Mouse (Mus musculus) midbrain, embryonic 16.5 days (tissue): ENCODE results near the gene Stk24. TPM values are rescaled to one million over a fixed set of nuclear protein-coding genes. Genes with fewer than 3 reads are reported as not detected.

ENCODE experiments used
- ATAC-seq: fragments of 200-750 bp; cut with Nextera tagmentation; 2 replicates; pipeline ENCODE4 v1.8.0; 2017; ENCODE audit warnings: moderate TSS enrichment
- H3K27ac ChIP-seq: fragments of 300-500 bp; sonication (generic); 2 replicates; pipeline ENCODE4 v1.5.1; 2014; ENCODE audit warnings: mild to moderate bottlenecking, low read length, mixed read lengths
- H3K27me3 ChIP-seq: fragments of 300-500 bp; sonication (generic); 2 replicates; pipeline ENCODE4 v1.6.1; 2014; ENCODE audit warnings: low read depth, low read length, mixed read lengths; ENCODE audit not compliant: control insufficient read depth, insufficient read depth
- H3K36me3 ChIP-seq: fragments of 300-500 bp; sonication (generic); 2 replicates; pipeline ENCODE4 v1.6.1; 2014; ENCODE audit warnings: mild to moderate bottlenecking, low read length, moderate library complexity, mixed read lengths; ENCODE audit not compliant: control insufficient read depth, insufficient read depth
- H3K4me1 ChIP-seq: fragments of 300-500 bp; sonication (generic); 2 replicates; pipeline ENCODE4 v1.6.1; 2014; ENCODE audit warnings: mild to moderate bottlenecking, low read length, mixed read lengths; ENCODE audit not compliant: control insufficient read depth, insufficient read depth
- H3K4me2 ChIP-seq: fragments of 300-500 bp; sonication (generic); 2 replicates; pipeline ENCODE4 v1.6.1; 2014; ENCODE audit warnings: mild to moderate bottlenecking, low read length, mixed read lengths
- H3K4me3 ChIP-seq: fragments of 300-500 bp; sonication (generic); 2 replicates; pipeline ENCODE4 v1.5.1; 2014; ENCODE audit warnings: low read depth, mild to moderate bottlenecking, low read length, moderate library complexity, mixed read lengths
- H3K9ac ChIP-seq: fragments of 300-500 bp; sonication (generic); 2 replicates; pipeline ENCODE4 v1.6.1; 2014; ENCODE audit warnings: low read depth, low read length, mixed read lengths
- H3K9me3 ChIP-seq: fragments of 300-500 bp; sonication (generic); replicated peaks from 2 replicates; pipeline ENCODE4 v1.6.1; 2014; ENCODE audit warnings: mild to moderate bottlenecking, low read length, mixed read lengths; ENCODE audit not compliant: control insufficient read depth, poor library complexity, severe bottlenecking
- WGBS: fragments of 180-500 bp; shearing (Covaris S2); extraction: QIAGEN DNeasy Blood & Tissue Kit; methylation state at CpG from one replicate; pipeline ENCODE4 v1.1.7; 2014; 5-methylcytosine and 5-hydroxymethylcytosine counted together
- polyA plus RNA-seq: library from polyadenylated mRNA; unstranded; fragments of >200 nt; fragmentation: Nextera tagmentation; extraction: Ambion mirVana; gene quantifications from 2 replicates; pipeline ENCODE4 v1.2.1, GENCODE M21; 2015

Gene Stk24
- polyA plus RNA-seq, 1 experiment from 2014 or later = 14.5 TPM

DNA sequence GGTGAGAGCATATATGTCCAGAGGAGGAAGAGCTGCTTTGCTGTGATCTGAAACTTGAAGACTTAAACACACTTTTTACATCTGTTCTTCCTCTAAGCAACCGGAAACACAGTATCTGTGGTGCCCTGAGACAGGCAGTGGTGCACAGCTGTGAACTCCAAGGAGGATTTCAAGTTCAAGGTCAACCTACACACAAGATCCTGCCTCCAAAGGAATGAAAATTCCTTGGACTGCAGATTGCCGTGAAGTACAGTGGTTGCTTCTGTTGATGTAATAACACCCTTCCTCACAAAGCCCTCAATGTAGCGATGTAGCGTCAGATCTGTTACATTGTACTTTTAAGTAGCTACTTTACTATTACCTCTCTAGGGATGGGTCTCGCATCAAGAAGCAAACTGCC, 30.5 kb downstream of the Stk24 start:
- Histone ChIP-seq H3K4me3 (no peak overlapping the region), H3K27me3 (no peaks in the 10 kb centered on the region), H3K4me2 (no peak overlapping the region), H3K9me3 (no peaks in the 10 kb centered on the region), H3K4me1 (peaks cover 7% of the 10 kb centered on the region; the same call in 1 of the 2 replicates), H3K27ac (no peak overlapping the region), H3K36me3 (no peaks in the 10 kb centered on the region), H3K9ac (no peak overlapping the region)
- WGBS = 88% methylated on average over 5 of the region's 5 CpGs
- no peak for ATAC-seq

DNA sequence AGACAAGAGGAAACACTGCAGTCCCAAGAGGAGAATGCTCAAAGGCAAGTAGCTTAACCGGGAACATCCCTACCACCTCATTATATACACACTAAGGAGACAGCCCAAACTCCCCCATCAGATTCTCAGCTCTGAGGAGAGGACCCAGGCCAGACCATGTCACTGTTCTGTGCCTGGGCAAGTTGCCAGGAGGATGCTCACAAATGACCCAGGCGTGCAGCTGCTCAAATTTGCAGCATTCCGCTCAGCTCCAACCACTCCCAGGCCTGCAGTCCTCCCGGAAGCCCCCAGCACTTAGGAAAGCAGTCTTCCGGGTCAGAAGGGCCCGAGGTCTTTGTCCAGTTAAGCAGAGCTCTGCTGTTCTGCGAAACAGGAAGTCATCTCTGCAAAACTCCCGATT, 31.6 kb downstream of the Stk24 start:
- ATAC-seq = no peak
- H3K9ac ChIP-seq = no peak overlapping the region
- no peak overlapping the region for H3K4me2 ChIP-seq
- peaks cover 7% of the 10 kb centered on the region; the same call in 1 of the 2 replicates for H3K4me1 ChIP-seq
- no peak overlapping the region for H3K27ac ChIP-seq
- H3K36me3 ChIP-seq = no peaks in the 10 kb centered on the region
- H3K27me3 ChIP-seq = no peaks in the 10 kb centered on the region
- H3K9me3 ChIP-seq = no peaks in the 10 kb centered on the region
- 49% methylated on average over 8 of the region's 8 CpGs for WGBS
- H3K4me3 ChIP-seq = no peak overlapping the region

DNA sequence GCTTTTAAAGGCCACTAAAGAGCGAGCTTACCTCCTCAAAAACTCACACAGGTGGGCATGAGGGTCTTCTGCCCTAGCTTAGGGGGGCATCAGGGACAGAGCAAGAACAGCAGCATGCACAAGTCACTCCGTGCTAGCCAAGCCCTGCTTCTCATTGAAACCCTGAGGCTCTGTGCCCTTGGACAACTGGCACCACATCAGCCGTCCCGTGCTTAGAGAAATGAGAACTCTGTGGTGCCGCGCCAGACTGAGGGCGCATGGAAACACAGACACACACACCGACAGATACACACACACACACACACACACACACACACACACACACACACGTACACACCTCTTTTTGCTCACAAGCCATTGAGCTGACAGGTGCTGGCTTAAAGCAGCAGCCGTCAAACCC, 32.7 kb downstream of the Stk24 start:
- H3K9me3 ChIP-seq = no peaks in the 10 kb centered on the region
- H3K4me2 ChIP-seq = no peak overlapping the region
- H3K9ac ChIP-seq = no peak overlapping the region
- WGBS = 91% methylated on average over 8 of the region's 10 CpGs
- ATAC-seq = no peak
- no peak overlapping the region for H3K4me3 ChIP-seq
- no peak overlapping the region for H3K27ac ChIP-seq
- no peaks in the 10 kb centered on the region for H3K36me3 ChIP-seq
- no peaks in the 10 kb centered on the region for H3K27me3 ChIP-seq
- peaks cover 7% of the 10 kb centered on the region; the same call in 1 of the 2 replicates for H3K4me1 ChIP-seq

DNA sequence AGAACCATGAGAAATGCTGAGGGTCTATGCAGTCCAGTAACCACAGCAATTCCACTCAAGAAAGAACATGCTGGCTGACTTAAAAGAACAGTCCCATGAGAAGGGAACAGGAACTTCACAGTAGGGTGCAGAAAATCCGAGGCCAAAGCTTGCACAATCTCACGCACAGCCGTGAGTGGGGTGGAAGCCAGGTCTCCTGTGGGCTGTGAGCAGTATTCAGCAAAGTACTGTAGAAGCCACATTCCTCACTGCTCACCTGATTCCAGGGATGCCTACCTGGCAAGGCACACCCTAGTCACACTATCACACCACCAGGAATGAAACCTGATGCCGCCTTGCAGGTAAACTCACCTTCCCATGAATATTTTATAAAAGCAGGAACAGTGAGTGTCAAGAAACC, 33.2 kb downstream of the Stk24 start:
- no peak overlapping the region for H3K4me2 ChIP-seq
- H3K9me3 ChIP-seq = no peaks in the 10 kb centered on the region
- no peak overlapping the region for H3K9ac ChIP-seq
- H3K36me3 ChIP-seq = no peaks in the 10 kb centered on the region
- no peak for ATAC-seq
- WGBS = 71% methylated on average over 4 of the region's 4 CpGs
- H3K27ac ChIP-seq = no peak overlapping the region
- H3K4me3 ChIP-seq = no peak overlapping the region
- no peaks in the 10 kb centered on the region for H3K27me3 ChIP-seq
- peaks cover 7% of the 10 kb centered on the region; the same call in 1 of the 2 replicates for H3K4me1 ChIP-seq

DNA sequence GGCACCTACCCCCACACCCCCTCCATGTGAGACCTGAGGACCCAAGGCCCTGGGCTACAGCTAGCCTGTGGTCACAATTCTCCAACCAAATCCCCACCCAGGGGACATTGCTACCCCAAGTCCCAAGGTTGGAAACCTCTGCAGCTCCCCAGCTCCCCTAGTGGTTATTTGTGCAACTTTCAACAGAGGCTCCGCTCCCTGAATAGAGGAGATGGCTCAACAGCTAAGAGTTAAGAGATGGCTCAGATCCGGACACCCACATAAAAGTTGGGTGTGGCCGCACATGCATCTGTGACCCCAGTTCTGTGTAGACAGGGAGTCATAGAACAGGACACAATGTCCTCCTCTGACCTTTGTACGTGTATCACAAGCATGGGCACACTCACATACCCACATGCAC, 33.8 kb downstream of the Stk24 start:
- Histone ChIP-seq H3K36me3 (no peaks in the 10 kb centered on the region), H3K4me1 (peaks cover 7% of the 10 kb centered on the region; the same call in 1 of the 2 replicates), H3K4me2 (no peak overlapping the region), H3K9ac (no peak overlapping the region), H3K4me3 (no peak overlapping the region), H3K27me3 (no peaks in the 10 kb centered on the region), H3K9me3 (no peaks in the 10 kb centered on the region), H3K27ac (no peak overlapping the region)
- WGBS = 80% methylated on average over 4 of the region's 4 CpGs
- no peak for ATAC-seq

DNA sequence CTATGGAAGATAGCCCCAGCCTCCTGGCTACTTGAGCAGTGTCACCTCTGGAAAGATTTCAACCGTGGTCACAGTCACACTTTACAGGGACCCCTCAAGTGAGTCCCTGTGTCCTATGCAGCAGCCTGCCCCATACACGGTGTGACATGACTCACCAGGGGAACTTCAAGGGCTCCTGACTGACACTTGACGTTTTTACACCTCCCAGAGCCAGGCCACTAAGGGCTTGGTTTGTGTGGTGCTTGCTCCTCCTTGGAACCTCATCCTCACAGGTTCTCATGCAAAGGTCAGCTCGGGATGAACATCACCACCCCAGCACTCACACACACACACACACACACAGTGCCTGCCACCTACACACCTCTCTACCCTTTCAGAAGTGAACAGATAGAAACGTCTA, 34.9 kb downstream of the Stk24 start:
- Histone ChIP-seq H3K9me3 (no peaks in the 10 kb centered on the region), H3K9ac (no peak overlapping the region), H3K27ac (no peak overlapping the region), H3K4me3 (no peak overlapping the region), H3K36me3 (no peaks in the 10 kb centered on the region), H3K4me2 (no peak overlapping the region), H3K4me1 (peaks cover 7% of the 10 kb centered on the region; the same call in 1 of the 2 replicates), H3K27me3 (no peaks in the 10 kb centered on the region)
- no peak for ATAC-seq
- 78% methylated on average over 5 of the region's 5 CpGs for WGBS

DNA sequence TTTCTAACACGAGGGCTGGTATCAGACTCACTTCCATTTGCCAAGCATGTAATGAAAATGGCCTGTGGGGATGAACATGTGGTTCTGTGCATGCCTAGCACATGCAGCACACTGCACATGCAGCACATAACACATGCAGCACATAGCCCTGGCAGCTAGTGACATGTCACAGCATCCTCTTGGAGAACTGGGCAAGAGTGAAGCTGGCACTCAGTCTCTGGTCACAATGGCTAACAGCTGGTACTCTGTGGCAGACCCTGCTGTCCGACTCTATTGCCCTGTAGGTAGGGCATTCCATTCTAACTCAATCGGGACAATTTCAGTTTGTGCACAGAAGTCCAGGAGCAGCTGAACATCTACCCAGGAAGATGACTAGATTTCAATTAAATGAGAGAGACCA, 36.9 kb downstream of the Stk24 start:
- no peaks in the 10 kb centered on the region for H3K9me3 ChIP-seq
- peaks cover 2% of the 10 kb centered on the region; the same call in 1 of the 2 replicates for H3K4me1 ChIP-seq
- H3K27ac ChIP-seq = no peak overlapping the region
- H3K4me3 ChIP-seq = no peak overlapping the region
- H3K4me2 ChIP-seq = no peak overlapping the region
- H3K9ac ChIP-seq = no peak overlapping the region
- H3K36me3 ChIP-seq = no peaks in the 10 kb centered on the region
- H3K27me3 ChIP-seq = no peaks in the 10 kb centered on the region
- ATAC-seq = no peak
- 83% methylated on average over 3 of the region's 3 CpGs for WGBS

DNA sequence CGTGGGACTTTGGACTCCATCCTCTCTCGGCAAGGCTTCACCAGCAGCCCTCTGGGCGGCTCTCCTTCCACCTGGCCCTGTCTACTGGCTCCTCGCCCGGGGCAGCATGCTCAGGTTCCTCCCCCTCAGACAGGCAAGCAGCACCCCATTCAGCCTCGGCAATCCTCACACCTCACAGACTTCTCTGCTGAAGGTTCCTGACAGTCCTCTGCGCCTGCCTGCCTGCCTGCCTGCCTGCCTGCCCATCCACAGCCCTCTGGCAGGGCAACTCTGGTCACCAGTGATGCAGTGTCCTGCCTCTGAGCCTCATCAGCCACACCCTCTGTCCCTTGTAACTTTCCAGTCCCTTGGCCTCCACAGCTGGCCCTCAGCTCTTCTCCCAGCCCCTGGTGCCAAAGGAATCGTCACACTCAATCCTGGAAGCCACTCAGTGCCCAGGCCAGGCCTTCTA, 39.8 kb downstream of the Stk24 start:
- Histone ChIP-seq H3K4me3 (no peak overlapping the region), H3K27me3 (no peaks in the 10 kb centered on the region), H3K36me3 (no peaks in the 10 kb centered on the region), H3K9ac (no peak overlapping the region), H3K9me3 (no peaks in the 10 kb centered on the region), H3K27ac (no peak overlapping the region), H3K4me2 (no peak overlapping the region), H3K4me1 (no peaks in the 10 kb centered on the region)
- peak; percentile 34; the same call in 1 of the 2 replicates for ATAC-seq
- 89% methylated on average over 8 of the region's 8 CpGs for WGBS

DNA sequence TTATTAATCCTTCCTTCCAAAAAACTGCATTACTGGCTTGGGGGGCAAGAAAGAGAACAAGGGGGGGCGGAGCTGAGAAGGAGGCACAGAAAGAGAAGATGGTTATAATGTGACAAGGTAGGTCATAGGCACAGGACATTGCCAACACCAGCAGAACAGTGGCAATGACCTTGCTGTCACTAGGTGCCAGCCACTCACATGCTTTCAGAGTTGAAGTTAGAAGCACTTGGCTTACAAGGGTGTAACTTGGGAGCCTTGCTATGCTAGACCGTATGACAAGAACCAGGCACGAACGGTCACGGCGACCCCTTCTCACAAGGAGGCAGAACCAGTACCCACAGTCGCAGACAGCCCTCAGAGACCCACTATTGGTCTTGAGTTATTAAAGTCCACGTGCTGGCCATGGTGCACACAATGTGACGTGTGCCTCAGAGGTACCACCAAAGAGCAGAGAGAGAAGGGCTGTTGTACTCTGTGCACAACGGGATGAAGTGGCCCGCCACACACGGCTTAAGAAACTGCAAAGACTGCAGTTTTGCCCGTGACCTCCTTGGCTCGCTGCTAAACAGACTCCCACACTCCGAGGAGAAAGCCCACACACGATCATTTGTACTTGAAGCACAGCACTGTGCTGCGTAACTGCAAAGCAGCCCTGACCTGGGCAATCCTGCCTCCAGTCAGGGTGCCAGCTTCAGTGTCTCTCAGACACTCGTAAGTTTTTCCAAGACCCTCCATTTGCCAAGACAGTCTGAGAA, 40.8 kb downstream of the Stk24 start:
- no peak overlapping the region for H3K27ac ChIP-seq
- H3K36me3 ChIP-seq = no peaks in the 10 kb centered on the region
- H3K9me3 ChIP-seq = no peaks in the 10 kb centered on the region
- 72% methylated on average over 18 of the region's 18 CpGs for WGBS
- peak; percentile 44; the same call in 1 of the 2 replicates for ATAC-seq
- H3K4me2 ChIP-seq = no peak overlapping the region
- no peak overlapping the region for H3K4me3 ChIP-seq
- no peaks in the 10 kb centered on the region for H3K4me1 ChIP-seq
- H3K27me3 ChIP-seq = no peaks in the 10 kb centered on the region
- no peak overlapping the region for H3K9ac ChIP-seq
